Mouse (Mus musculus) CD4-positive naive resting alpha-beta T cell, adult 76 days (primary cell): Measurements from ENCODE around the gene Olfr1394. TPM values are rescaled to one million over a fixed set of nuclear protein-coding genes. Genes with fewer than 3 reads are reported as not detected.

Source experiments
- total RNA-seq: library from RNA; stranded (reverse); gene quantifications from one replicate; pipeline ENCODE4 v1.2.4, GENCODE M21; 2023

The Olfr1394 gene
- total RNA-seq = not detected

GRCm38 (mm10) chr11:49154077-49154476 lies at the start of gene Olfr1394:
Olfr1394 (plus strand) TSS chr11:49154377.

GRCm38 (mm10) chr11:49114774-49115173 lies 39.4 kb upstream of the Olfr1394 start, which contains the start of gene Olfr1396:
Olfr1396 (minus strand) TSS chr11:49114874.

GRCm38 (mm10) chr11:49141974-49142373 lies 12.2 kb upstream of the Olfr1394 start, which contains the start of gene Olfr1395:
Olfr1395 (plus strand) TSS chr11:49142274.

GRCm38 (mm10) chr11:49186955-49187488 lies 32.8 kb downstream of the Olfr1394 start, which contains the start of gene Btnl9:
Btnl9 (minus strand) TSS chr11:49187159.

GRCm38 (mm10) chr11:49203129-49203768 lies 49.1 kb downstream of the Olfr1394 start, which contains the start of gene Zfp62:
Zfp62 (plus strand) TSS chr11:49203292.

Other genes with a start within 250 kb of the Olfr1394 start
- gene Psme2b, start 208.2 kb upstream of the Olfr1394 start, total RNA-seq = 56.5 TPM
- gene Olfr56, start 175.5 kb upstream of the Olfr1394 start, total RNA-seq = 1.8 TPM
- 101 TPM for gene 9930111J21Rik1, start 175.0 kb upstream of the Olfr1394 start, total RNA-seq
- 12.5 TPM for gene Gm12185, start 162.2 kb upstream of the Olfr1394 start, total RNA-seq
- 51.4 TPM for gene Tgtp1, start 160.2 kb upstream of the Olfr1394 start, total RNA-seq
- 128 TPM for gene 9930111J21Rik2, start 103.1 kb upstream of the Olfr1394 start, total RNA-seq
- 70.1 TPM for gene Tgtp2, start 90.2 kb upstream of the Olfr1394 start, total RNA-seq
- 87.3 TPM for gene Ifi47, start 77.8 kb upstream of the Olfr1394 start, total RNA-seq
- not detected for gene Olfr1396, start 39.5 kb upstream of the Olfr1394 start, total RNA-seq
- gene Olfr1395, start 12.1 kb upstream of the Olfr1394 start, total RNA-seq = not detected
- gene Btnl9, start 32.8 kb downstream of the Olfr1394 start, total RNA-seq = not detected
- 106 TPM for gene Zfp62, start 48.9 kb downstream of the Olfr1394 start, total RNA-seq
- gene Mgat1, start 89.8 kb downstream of the Olfr1394 start, total RNA-seq = 46.4 TPM
- gene Olfr1393, start 123.9 kb downstream of the Olfr1394 start, total RNA-seq = 0.44 TPM
- gene Olfr1392, start 130.9 kb downstream of the Olfr1394 start, total RNA-seq = not detected
- gene Olfr10, start 150.4 kb downstream of the Olfr1394 start, total RNA-seq = not detected
- not detected for gene Olfr1391, start 168.4 kb downstream of the Olfr1394 start, total RNA-seq
- not detected for gene Olfr1390, start 180.8 kb downstream of the Olfr1394 start, total RNA-seq